Mouse (Mus musculus) cortical plate, adult 2 months (tissue): ENCODE results near the gene Smg6.

Experiments
- CTCF ChIP-seq: fragments of 200-500 bp; IDR thresholded peaks from 2 replicates; pipeline ENCODE4 v1.5.1; 2011; ENCODE audit warnings: mild to moderate bottlenecking, control low read depth, low read length; ENCODE audit not compliant: insufficient read depth; ENCODE audit errors: extremely low read depth
- POLR2A ChIP-seq: fragments of 200-500 bp; IDR thresholded peaks from 2 replicates; pipeline ENCODE4 v1.6.1; 2011; ENCODE audit warnings: mild to moderate bottlenecking, low read length, control low read depth; ENCODE audit not compliant: insufficient read depth; ENCODE audit errors: extremely low read depth

- no peak for TF ChIP-seq POLR2A
- no peak for TF ChIP-seq CTCF
Measured at GRCm38 (mm10) chr11:75160954-75161353, 235.3 kb downstream of the Smg6 start.
